Mouse (Mus musculus): ENCODE data around the gene Cep295nl. TPM values are rescaled to one million over a fixed set of nuclear protein-coding genes. Genes with fewer than 3 reads are reported as not detected.

Cep295nl gene
- total and polyA plus RNA-seq, 2 experiments from 2014 or later, result 0.20 to 0.31 TPM

DNA sequence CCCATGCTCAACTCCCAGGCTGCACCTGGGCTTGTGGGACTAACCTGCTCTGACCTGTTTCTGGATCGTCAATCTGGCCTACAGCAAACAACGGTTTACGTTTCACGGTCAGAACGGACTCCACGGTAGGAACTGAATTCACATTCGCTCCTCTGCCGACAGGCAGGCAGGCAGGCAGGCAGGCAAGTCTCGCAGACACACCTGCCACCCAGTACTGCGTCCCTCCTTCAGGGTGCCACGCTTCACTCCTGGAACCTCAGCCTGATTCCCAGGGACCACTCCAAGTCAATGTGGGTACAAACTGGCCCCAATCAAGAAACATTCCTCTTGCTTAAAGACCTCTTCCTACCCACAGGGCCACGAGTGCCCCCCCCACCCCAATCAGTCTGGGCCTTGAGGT lies 5.6 kb upstream of the Cep295nl start:
- DNase-seq (ENCODE audit: low spot score) (no peak), ATAC-seq (no peak)
- Histone ChIP-seq H3K4me3 (ENCODE audit: low read length) (no peak overlapping the region), H3K4me1 (ENCODE audit: insufficient read depth, low read length) (peaks cover 20% of the 10 kb centered on the region), H3K36me3 (ENCODE audit: insufficient read depth, low read length) (no peaks in the 10 kb centered on the region), H3K27ac (no peak overlapping the region), H3K9ac (replicated peaks; ENCODE audit: low read length) (no peak overlapping the region), H3K4me2 (ENCODE audit: low read depth, low read length) (no peak overlapping the region), H3K9me3 (ENCODE audit: low read length) (no peaks in the 10 kb centered on the region), H3K27me3 (ENCODE audit: insufficient read depth, low read length) (no peaks in the 10 kb centered on the region)
- 90% methylated on average over 12 of the region's 12 CpGs for WGBS
- no peak for TF ChIP-seq CTCF (IDR thresholded peaks at IDR 0.05; ENCODE audit: low read depth)

DNA sequence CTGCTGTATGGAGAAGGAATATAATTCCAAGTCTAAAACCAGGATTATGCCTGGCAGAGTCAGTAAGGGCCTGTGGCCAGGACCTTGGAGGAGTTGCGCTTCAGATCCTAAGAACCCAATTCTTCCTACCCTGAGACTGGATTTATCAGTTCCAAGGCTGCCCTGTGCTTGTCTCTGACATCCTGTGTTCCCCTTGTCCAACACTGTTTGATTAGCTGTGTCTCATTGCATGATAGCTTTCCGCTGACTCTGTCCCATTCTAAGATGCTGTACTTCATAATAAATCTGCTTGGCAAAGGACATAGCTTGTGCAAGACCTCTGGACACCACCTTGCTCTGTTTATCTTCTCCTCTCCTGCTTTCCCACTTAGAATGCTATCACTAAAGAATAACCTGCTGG lies 5.1 kb upstream of the Cep295nl start:
- no peak for ATAC-seq
- WGBS, result 92% methylated on average over 2 of the region's 2 CpGs
- Histone ChIP-seq H3K36me3 (ENCODE audit: insufficient read depth, low read length) (no peaks in the 10 kb centered on the region), H3K4me1 (ENCODE audit: insufficient read depth, low read length) (peaks cover 22% of the 10 kb centered on the region), H3K4me3 (ENCODE audit: low read length) (no peak overlapping the region), H3K9ac (replicated peaks; ENCODE audit: low read length) (no peak overlapping the region), H3K27ac (no peak overlapping the region), H3K27me3 (ENCODE audit: insufficient read depth, low read length) (no peaks in the 10 kb centered on the region), H3K4me2 (ENCODE audit: low read depth, low read length) (no peak overlapping the region), H3K9me3 (ENCODE audit: low read length) (no peaks in the 10 kb centered on the region)
- TF ChIP-seq CTCF (IDR thresholded peaks at IDR 0.05; ENCODE audit: low read depth), result no peak
- no peak for DNase-seq (ENCODE audit: low spot score)

DNA sequence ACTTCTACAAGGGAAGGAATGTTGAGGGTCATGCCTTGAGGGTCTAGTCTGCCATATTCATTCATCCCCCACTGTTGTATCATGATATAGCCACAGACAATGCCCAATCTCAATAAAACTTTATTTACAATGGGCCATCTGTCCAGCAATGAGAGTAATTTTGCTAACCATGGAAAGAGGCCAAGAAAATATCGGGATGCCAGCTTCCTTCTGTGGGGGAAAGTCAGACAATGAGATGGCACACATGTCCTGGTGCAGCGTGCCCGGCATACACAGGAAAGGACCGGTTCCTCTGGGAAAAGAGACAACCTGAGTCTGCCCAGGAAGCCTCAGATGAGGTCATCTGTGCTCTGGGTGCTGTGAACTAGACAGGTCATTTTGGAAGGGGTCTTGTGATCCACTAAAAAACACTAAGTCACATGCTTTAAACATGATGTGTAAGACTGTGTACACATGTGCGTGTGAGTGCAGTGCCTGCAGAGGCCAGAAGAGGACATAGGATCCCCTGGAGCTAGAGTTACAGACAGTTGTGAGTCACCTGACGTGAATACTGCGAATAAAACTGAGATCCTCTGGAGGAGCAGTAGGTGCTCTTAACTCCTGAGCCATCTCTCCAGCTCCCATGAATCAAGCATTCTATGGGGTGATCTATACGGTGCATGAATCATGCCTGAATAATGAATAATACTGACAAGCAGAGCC lies 4.2 kb upstream of the Cep295nl start:
- H3K4me2 ChIP-seq (ENCODE audit: low read depth, low read length), result no peak overlapping the region
- 68% methylated on average over 8 of the region's 8 CpGs for WGBS
- H3K36me3 ChIP-seq (ENCODE audit: insufficient read depth, low read length), result no peaks in the 10 kb centered on the region
- H3K9ac ChIP-seq (replicated peaks; ENCODE audit: low read length), result no peak overlapping the region
- peaks cover 29% of the 10 kb centered on the region for H3K4me1 ChIP-seq (ENCODE audit: insufficient read depth, low read length)
- peak overlapping the region; percentile 41; the same call in 1 of the 2 replicates for H3K27ac ChIP-seq
- no peaks in the 10 kb centered on the region for H3K9me3 ChIP-seq (ENCODE audit: low read length)
- H3K4me3 ChIP-seq (ENCODE audit: low read length), result no peak overlapping the region
- TF ChIP-seq CTCF (IDR thresholded peaks at IDR 0.05; ENCODE audit: low read depth), result peak; percentile 25; the same call in 1 of the 2 replicates
- H3K27me3 ChIP-seq (ENCODE audit: insufficient read depth, low read length), result no peaks in the 10 kb centered on the region
- ATAC-seq, result no peak
- no peak for DNase-seq (ENCODE audit: low spot score)

DNA sequence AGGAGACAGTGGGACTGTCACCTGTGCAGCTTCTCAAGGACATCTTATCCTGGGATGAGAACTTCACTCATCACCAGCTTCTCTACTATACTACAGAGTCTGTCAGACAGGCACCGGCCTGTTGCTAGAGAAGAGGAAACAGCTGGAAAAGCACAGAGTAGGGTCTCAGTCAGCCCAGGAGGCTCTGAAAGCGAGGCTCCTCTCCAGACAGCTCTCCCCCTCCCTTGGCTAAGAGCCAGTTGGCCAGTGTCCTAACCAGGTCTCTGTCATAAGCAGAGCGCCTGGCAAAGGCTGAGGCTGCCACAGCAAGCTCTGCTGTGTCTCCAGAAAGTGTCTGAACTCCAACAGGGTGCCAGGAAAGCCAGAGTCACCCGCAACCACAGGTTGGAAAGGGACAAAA lies 3.4 kb upstream of the Cep295nl start:
- no peak for TF ChIP-seq CTCF (IDR thresholded peaks at IDR 0.05; ENCODE audit: low read depth)

DNA sequence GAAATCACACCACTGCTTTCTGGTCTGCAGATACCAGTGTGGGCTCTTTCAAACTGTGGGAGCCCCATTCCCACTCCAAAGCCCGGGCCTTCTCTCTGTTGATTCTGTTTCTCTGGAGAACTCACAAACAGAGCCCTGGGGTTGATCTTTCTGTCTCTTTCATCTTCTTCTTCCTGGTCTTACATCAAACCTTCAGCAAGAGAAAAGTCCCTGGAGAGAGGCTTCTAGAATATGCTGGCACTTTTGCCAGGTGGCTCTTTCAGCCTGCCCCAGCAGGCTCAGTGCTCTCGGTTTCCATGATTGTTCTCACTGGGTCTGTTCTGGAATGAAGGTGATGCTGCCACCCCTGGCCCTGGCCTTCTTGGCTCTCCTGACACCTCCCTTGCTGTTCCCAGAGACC lies 1.3 kb upstream of the Cep295nl start:
- H3K4me2 ChIP-seq (ENCODE audit: low read depth, low read length), result no peak overlapping the region
- H3K9ac ChIP-seq (replicated peaks; ENCODE audit: low read length), result no peak overlapping the region
- H3K36me3 ChIP-seq (ENCODE audit: insufficient read depth, low read length), result no peaks in the 10 kb centered on the region
- ATAC-seq (no peak), DNase-seq (ENCODE audit: low spot score) (no peak)
- H3K9me3 ChIP-seq (ENCODE audit: low read length), result no peaks in the 10 kb centered on the region
- no peak overlapping the region for H3K4me3 ChIP-seq (ENCODE audit: low read length)
- H3K27me3 ChIP-seq (ENCODE audit: insufficient read depth, low read length), result no peaks in the 10 kb centered on the region
- no peak overlapping the region for H3K27ac ChIP-seq
- no peak for TF ChIP-seq CTCF (IDR thresholded peaks at IDR 0.05; ENCODE audit: low read depth)
- WGBS, result 60% methylated on average over 2 of the region's 2 CpGs
- H3K4me1 ChIP-seq (ENCODE audit: insufficient read depth, low read length), result peaks cover 29% of the 10 kb centered on the region

More for the DNA sequence above, 3.4 kb upstream of the Cep295nl start:
- no peak overlapping the region for H3K4me3 ChIP-seq (ENCODE audit: low read length)
- H3K27ac ChIP-seq, result peak overlapping the region; percentile 41
- H3K4me1 ChIP-seq (ENCODE audit: insufficient read depth, low read length), result peaks cover 29% of the 10 kb centered on the region
- WGBS, result 38% methylated on average over 4 of the region's 4 CpGs
- no peak overlapping the region for H3K9ac ChIP-seq (replicated peaks; ENCODE audit: low read length)
- H3K27me3 ChIP-seq (ENCODE audit: insufficient read depth, low read length), result no peaks in the 10 kb centered on the region
- no peak overlapping the region for H3K4me2 ChIP-seq (ENCODE audit: low read depth, low read length)
- no peaks in the 10 kb centered on the region for H3K36me3 ChIP-seq (ENCODE audit: insufficient read depth, low read length)
- ATAC-seq (peak; percentile 65), DNase-seq (ENCODE audit: low spot score) (peak; percentile 87)
- H3K9me3 ChIP-seq (ENCODE audit: low read length), result no peaks in the 10 kb centered on the region

DNA sequence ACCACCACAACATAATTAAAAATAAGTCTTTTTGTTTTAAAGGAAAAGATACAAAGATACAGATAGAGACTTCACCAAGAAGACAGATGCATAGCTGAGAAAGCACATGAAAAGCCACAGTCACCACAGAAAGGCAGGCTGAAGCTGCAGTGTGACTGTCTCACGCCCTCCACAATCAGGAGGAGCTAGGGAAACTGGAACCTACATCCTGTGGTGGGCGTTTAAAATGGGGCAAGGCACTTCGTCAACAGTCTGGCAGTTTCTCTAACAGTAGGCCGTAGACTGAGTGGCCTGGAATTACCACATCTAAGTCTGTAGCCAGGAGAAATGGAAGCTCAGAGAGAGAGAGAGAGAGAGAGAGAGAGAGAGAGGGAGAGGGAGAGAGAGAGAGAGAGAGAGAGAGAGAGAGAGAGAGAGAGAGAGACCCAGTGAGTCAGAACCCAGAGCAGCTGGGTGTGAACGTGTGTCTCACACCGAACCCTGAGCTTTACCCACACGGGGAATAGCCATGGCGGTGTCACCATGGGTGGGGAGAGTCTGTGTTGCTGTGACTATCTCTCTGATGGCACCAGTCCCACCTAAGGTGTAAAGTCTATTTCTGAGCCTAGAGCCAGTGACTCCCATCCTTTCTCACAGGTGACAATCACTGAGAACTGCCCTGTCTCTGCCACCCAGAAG lies 4.7 kb downstream of the Cep295nl start:
- ATAC-seq (no peak), DNase-seq (ENCODE audit: low spot score) (no peak)
- H3K9ac ChIP-seq (replicated peaks; ENCODE audit: low read length), result no peak overlapping the region
- no peak overlapping the region for H3K27ac ChIP-seq
- no peaks in the 10 kb centered on the region for H3K36me3 ChIP-seq (ENCODE audit: insufficient read depth, low read length)
- H3K27me3 ChIP-seq (ENCODE audit: insufficient read depth, low read length), result no peaks in the 10 kb centered on the region
- no peak overlapping the region for H3K4me3 ChIP-seq (ENCODE audit: low read length)
- no peak overlapping the region for H3K4me2 ChIP-seq (ENCODE audit: low read depth, low read length)
- no peak for TF ChIP-seq CTCF (IDR thresholded peaks at IDR 0.05; ENCODE audit: low read depth)
- 84% methylated on average over 8 of the region's 8 CpGs for WGBS
- no peaks in the 10 kb centered on the region for H3K9me3 ChIP-seq (ENCODE audit: low read length)
- peaks cover 10% of the 10 kb centered on the region for H3K4me1 ChIP-seq (ENCODE audit: insufficient read depth, low read length)

DNA sequence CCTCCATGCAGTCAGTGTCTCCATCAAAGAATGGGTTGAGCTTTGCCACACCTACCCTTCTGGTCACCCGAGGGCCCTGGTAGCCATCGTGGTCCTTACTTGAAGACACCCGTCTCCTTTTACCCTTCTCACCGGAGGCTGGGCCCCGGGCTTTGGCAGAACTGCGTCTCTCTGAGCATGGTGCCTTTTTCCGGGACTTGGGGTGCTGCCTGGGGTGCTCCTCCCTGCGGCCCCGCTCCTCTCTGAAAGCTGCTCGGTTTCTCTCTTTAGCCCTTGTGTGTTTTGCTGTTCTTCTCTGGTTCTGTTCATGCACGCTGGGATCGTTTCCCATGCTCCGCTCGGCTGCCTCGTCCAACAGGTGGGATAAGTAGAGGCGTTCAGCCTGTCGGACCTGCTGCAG lies 8.9 kb downstream of the Cep295nl start:
- Histone ChIP-seq H3K36me3 (ENCODE audit: insufficient read depth, low read length) (no peaks in the 10 kb centered on the region), H3K27me3 (ENCODE audit: insufficient read depth, low read length) (no peaks in the 10 kb centered on the region), H3K4me1 (ENCODE audit: insufficient read depth, low read length) (peaks cover 5% of the 10 kb centered on the region; the same call in 1 of the 2 replicates), H3K9me3 (ENCODE audit: low read length) (no peaks in the 10 kb centered on the region), H3K4me3 (ENCODE audit: low read length) (no peak overlapping the region), H3K4me2 (ENCODE audit: low read depth, low read length) (no peak overlapping the region), H3K27ac (no peak overlapping the region), H3K9ac (replicated peaks; ENCODE audit: low read length) (no peak overlapping the region)
- no peak for TF ChIP-seq CTCF (IDR thresholded peaks at IDR 0.05; ENCODE audit: low read depth)
- DNase-seq (ENCODE audit: low spot score) (no peak), ATAC-seq (no peak)
- 87% methylated on average over 17 of the region's 17 CpGs for WGBS

All from hindbrain, postnatal 0 days (tissue).